Mouse (Mus musculus): ENCODE measurements at regions not wholly inside any gene's neighbourhood (a gene's known extent, or its start where the extent isn't known, plus 50 kb on each side); places are given as distances from the start of the nearest gene placed in this dataset.

DNA sequence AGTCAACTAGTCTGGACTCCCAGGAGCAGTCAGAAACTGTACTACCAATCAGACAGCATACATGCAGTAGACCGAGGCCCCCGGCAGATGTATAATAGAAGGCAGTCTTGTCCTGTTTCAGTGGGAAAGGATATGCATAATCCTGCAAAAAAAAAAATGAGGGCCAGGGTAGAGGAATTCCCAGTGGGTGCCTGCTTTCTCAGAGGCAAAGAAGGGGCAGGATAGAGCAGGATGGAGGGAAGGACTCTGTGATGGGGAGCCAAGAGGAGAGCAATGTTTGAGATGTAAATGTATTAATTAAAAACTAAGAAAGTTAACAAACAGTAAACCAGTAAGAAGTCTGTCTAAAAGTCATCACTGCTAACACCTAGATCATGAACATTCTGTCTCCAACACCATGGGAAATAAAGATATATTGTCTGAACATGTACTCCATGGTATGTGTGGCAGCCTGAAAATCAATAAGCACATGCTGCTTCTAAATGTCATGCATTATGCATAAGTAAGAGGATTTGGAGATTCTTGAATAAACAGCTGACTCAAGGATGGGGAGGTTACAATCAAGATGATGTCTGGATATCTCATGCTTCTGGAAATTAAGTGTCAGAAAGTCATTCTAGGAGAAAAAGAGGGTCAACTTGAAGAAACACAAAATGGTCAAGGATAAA lies 1485.3 kb downstream of the Naaladl2 start:
- H3K4me3 ChIP-seq (replicated peaks; ENCODE audit: low read depth, low read length): no peak overlapping the region
- no peak for TF ChIP-seq CTCF (IDR thresholded peaks at IDR 0.05; ENCODE audit: low read depth)
- H3K9me3 ChIP-seq (replicated peaks; ENCODE audit: low read length): no peaks in the 10 kb centered on the region
- H3K9ac ChIP-seq (ENCODE audit: low read depth, low read length): no peak overlapping the region
- no peaks in the 10 kb centered on the region for H3K4me1 ChIP-seq (replicated peaks; ENCODE audit: insufficient read depth, low read length)
- ATAC-seq (replicated peaks; ENCODE audit: low FRiP score, low read depth) (no peak), DNase-seq (ENCODE audit: low spot score) (no peak)
- H3K27ac ChIP-seq: no peak overlapping the region
- no peak overlapping the region for H3K4me2 ChIP-seq (ENCODE audit: low read length)
- 90% methylated on average over 2 of the region's 2 CpGs for WGBS
- H3K36me3 ChIP-seq (ENCODE audit: insufficient read depth, low read length): no peaks in the 10 kb centered on the region
- H3K27me3 ChIP-seq (ENCODE audit: insufficient read depth, low read length): no peaks in the 10 kb centered on the region

GRCm38 (mm10) chr3:23706748-23707147 lies 1437.3 kb downstream of the Naaladl2 start:
- no peak for ATAC-seq (replicated peaks; ENCODE audit: low FRiP score, low read depth)
- Histone ChIP-seq H3K4me2 (ENCODE audit: low read length) (no peak overlapping the region), H3K36me3 (ENCODE audit: insufficient read depth, low read length) (no peaks in the 10 kb centered on the region), H3K9ac (ENCODE audit: low read depth, low read length) (no peak overlapping the region), H3K27ac (no peak overlapping the region), H3K4me3 (replicated peaks; ENCODE audit: low read depth, low read length) (no peak overlapping the region), H3K27me3 (ENCODE audit: insufficient read depth, low read length) (no peaks in the 10 kb centered on the region), H3K4me1 (replicated peaks; ENCODE audit: insufficient read depth, low read length) (no peaks in the 10 kb centered on the region), H3K9me3 (replicated peaks; ENCODE audit: low read length) (no peaks in the 10 kb centered on the region)
- no peak for TF ChIP-seq CTCF (IDR thresholded peaks at IDR 0.05; ENCODE audit: low read depth)
- no peak for DNase-seq (ENCODE audit: low spot score)

Measured in kidney, postnatal 0 days (tissue).